Mouse (Mus musculus) cerebellum, postnatal 25 days (tissue): Measurements from ENCODE around the gene Sec24d.

Source experiments
- DNase-seq, 2 experiments: peaks; one replicate each; pipeline ENCODE4 v3.0.0; 2021; ENCODE audit warnings: mixed read lengths in 2 of 2

The Sec24d gene

GRCm38 (mm10) chr3:123266753-123267651 lies at the start of gene Sec24d:
TSS of gene Sec24d (plus strand) at chr3:123267455.
- DNase-seq, result peak; percentile 79 to 86

- DNase-seq, result no peak
Observed at GRCm38 (mm10) chr3:123218646-123219045, 48.6 kb upstream of the Sec24d start.

- no peak for DNase-seq
Observed at GRCm38 (mm10) chr3:123227276-123227675, 40.0 kb upstream of the Sec24d start.

- no peak for DNase-seq
Observed at GRCm38 (mm10) chr3:123231639-123232038, 35.6 kb upstream of the Sec24d start.

GRCm38 (mm10) chr3:123234191-123234836 lies 32.9 kb upstream of the Sec24d start:
- peak in 1 of 2 experiments; percentile 33 for DNase-seq

GRCm38 (mm10) chr3:123235495-123235894 lies 31.8 kb upstream of the Sec24d start:
- no peak for DNase-seq

- DNase-seq, result peak; percentile 36 to 53
Observed at GRCm38 (mm10) chr3:123235921-123236320, 31.3 kb upstream of the Sec24d start, which contains the start of gene Synpo2. TSS of gene Synpo2 (minus strand) at chr3:123236149.

- no peak for DNase-seq
Observed at GRCm38 (mm10) chr3:123237039-123237438, 30.2 kb upstream of the Sec24d start.

- no peak for DNase-seq
Observed at GRCm38 (mm10) chr3:123237446-123237845, 29.8 kb upstream of the Sec24d start.

- no peak for DNase-seq
Observed at GRCm38 (mm10) chr3:123244376-123244775, 22.9 kb upstream of the Sec24d start.

- DNase-seq, result no peak
Observed at GRCm38 (mm10) chr3:123245646-123246045, 21.6 kb upstream of the Sec24d start.

- DNase-seq, result no peak
Observed at GRCm38 (mm10) chr3:123256181-123257101, 10.8 kb upstream of the Sec24d start.

- no peak for DNase-seq
Observed at GRCm38 (mm10) chr3:123258709-123259108, 8.5 kb upstream of the Sec24d start.

- peak in 1 of 2 experiments; percentile 13 for DNase-seq
Observed at GRCm38 (mm10) chr3:123264706-123265105, 2.5 kb upstream of the Sec24d start.

GRCm38 (mm10) chr3:123267741-123268201 lies 516 bp downstream of the Sec24d start:
- DNase-seq, result peak; percentile 68

- no peak for DNase-seq
Observed at GRCm38 (mm10) chr3:123282866-123283615, 15.8 kb downstream of the Sec24d start.

- DNase-seq, result no peak
Observed at GRCm38 (mm10) chr3:123284284-123284683, 17.0 kb downstream of the Sec24d start.

GRCm38 (mm10) chr3:123285649-123286048 lies 18.4 kb downstream of the Sec24d start:
- DNase-seq, result no peak

- DNase-seq, result no peak
Observed at GRCm38 (mm10) chr3:123288856-123289570, 21.8 kb downstream of the Sec24d start.

GRCm38 (mm10) chr3:123291670-123292069 lies 24.4 kb downstream of the Sec24d start:
- no peak for DNase-seq

GRCm38 (mm10) chr3:123296654-123297053 lies 29.4 kb downstream of the Sec24d start:
- DNase-seq, result no peak
